Mouse (Mus musculus): Measurements from ENCODE around the gene Mip.
"Not testable (repeated sequence)": the region's sequence is repeated elsewhere in the genome, so short reads cannot be mapped to it uniquely, and the experiment has no call there.

Gene Mip

GRCm38 (mm10) chr10:128247020-128247732, 21.5 kb downstream of the Mip start:
- peak; percentile 92 for DNase-seq (ENCODE audit: low read depth, low spot score)

- DNase-seq (ENCODE audit: low read depth, low spot score): no peak
Observed at GRCm38 (mm10) chr10:128250565-128250964, 24.9 kb downstream of the Mip start.

- no peak for DNase-seq (ENCODE audit: low read depth, low spot score)
Observed at GRCm38 (mm10) chr10:128253677-128254255, 28.1 kb downstream of the Mip start, which contains the start of gene Apon. Apon (plus strand) TSS chr10:128254096.

GRCm38 (mm10) chr10:128255925-128256324, 30.3 kb downstream of the Mip start:
- no peak for DNase-seq (ENCODE audit: low read depth, low spot score)

GRCm38 (mm10) chr10:128256328-128256727, 30.7 kb downstream of the Mip start:
- DNase-seq (ENCODE audit: low read depth, low spot score): no peak

GRCm38 (mm10) chr10:128258953-128259352, 33.3 kb downstream of the Mip start:
- no peak for DNase-seq (ENCODE audit: low read depth, low spot score)

- DNase-seq (ENCODE audit: low read depth, low spot score): no peak
Observed at GRCm38 (mm10) chr10:128259946-128260345, 34.3 kb downstream of the Mip start.

GRCm38 (mm10) chr10:128260376-128260775, 34.7 kb downstream of the Mip start:
- not testable (repeated sequence) for DNase-seq (ENCODE audit: low read depth, low spot score)

- peak; percentile 90 for DNase-seq (ENCODE audit: low read depth, low spot score)
Observed at GRCm38 (mm10) chr10:128262300-128262699, 36.7 kb downstream of the Mip start.

GRCm38 (mm10) chr10:128263393-128264310, 38.0 kb downstream of the Mip start:
- no peak for DNase-seq (ENCODE audit: low read depth, low spot score)

- no peak for DNase-seq (ENCODE audit: low read depth, low spot score)
Observed at GRCm38 (mm10) chr10:128268371-128268770, 42.7 kb downstream of the Mip start, which contains the start of gene Apof. Apof (plus strand) TSS chr10:128268671.

- DNase-seq (ENCODE audit: low read depth, low spot score): no peak
Observed at GRCm38 (mm10) chr10:128269206-128269910, 43.7 kb downstream of the Mip start.

GRCm38 (mm10) chr10:128270287-128270841, 44.7 kb downstream of the Mip start, which contains the start of gene Stat2:
Stat2 (plus strand) TSS chr10:128270559.
- DNase-seq (ENCODE audit: low read depth, low spot score): peak; percentile 99

GRCm38 (mm10) chr10:128270866-128271265, 45.2 kb downstream of the Mip start:
- peak; percentile 70 for DNase-seq (ENCODE audit: low read depth, low spot score)

- no peak for DNase-seq (ENCODE audit: low read depth, low spot score)
Observed at GRCm38 (mm10) chr10:128271883-128272282, 46.2 kb downstream of the Mip start.

GRCm38 (mm10) chr10:128272819-128273439, 47.3 kb downstream of the Mip start:
- not testable (repeated sequence) for DNase-seq (ENCODE audit: low read depth, low spot score)

- not testable (repeated sequence) for DNase-seq (ENCODE audit: low read depth, low spot score)
Observed at GRCm38 (mm10) chr10:128275374-128275773, 49.7 kb downstream of the Mip start.

GRCm38 (mm10) chr10:128278158-128278557, 52.5 kb downstream of the Mip start:
- DNase-seq (ENCODE audit: low read depth, low spot score): no peak

GRCm38 (mm10) chr10:128280943-128281342, 55.3 kb downstream of the Mip start:
- DNase-seq (ENCODE audit: low read depth, low spot score): no peak
